Comparison of ENCODE assay signal across 8 mouse cellular contexts in the genomic region with DNA sequence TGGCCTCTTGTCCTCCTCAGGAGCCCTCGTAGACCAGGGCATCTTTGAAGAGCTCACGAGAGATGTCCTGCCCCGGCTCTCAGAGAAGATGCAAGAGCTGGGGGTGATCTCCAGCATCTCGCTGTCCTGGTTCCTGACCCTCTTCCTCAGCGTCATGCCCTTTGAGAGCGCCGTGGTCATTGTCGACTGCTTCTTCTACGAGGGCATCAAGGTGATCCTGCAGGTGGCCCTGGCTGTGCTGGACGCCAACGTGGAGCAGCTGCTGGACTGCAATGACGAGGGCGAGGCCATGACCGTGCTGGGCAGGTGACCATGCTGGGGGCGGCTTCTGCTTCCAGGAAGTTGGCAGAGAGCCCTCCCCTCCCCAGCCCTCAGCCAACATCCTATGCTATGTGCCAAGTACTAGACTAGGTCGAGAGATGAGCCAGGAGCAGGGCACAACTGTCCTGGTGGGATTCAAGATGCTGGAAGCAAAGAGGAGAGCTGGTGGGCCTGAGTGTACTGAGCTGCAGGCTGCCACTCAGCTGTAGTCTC.
"Had no signal": no experiment of that assay in that cellular context is flagged by ENCODE, and none has a peak within 500 bp of the region (broad histone marks: within the 10 kb centered on the region; RNA-seq: fewer than 3 reads in every experiment).

No protein-coding gene starts in this region.

- DNase-seq: lung, adult 18-20 months; lung, embryonic 14.5 days; lung, postnatal 10 days; lung, postnatal 36 days; right cerebral cortex, postnatal 14 days; thymus, adult 2 months; thymus, postnatal 25 days; thymus, postnatal 4 days had no signal
